Mouse (Mus musculus) cerebellum, adult 18-20 months (tissue): ENCODE measurements around the gene Igf1r.
"Not testable (repeated sequence)": the region's sequence is repeated elsewhere in the genome, so short reads cannot be mapped to it uniquely, and the experiment has no call there.

Experiments
- DNase-seq, 2 experiments: peaks; one replicate each; pipeline ENCODE4 v3.0.0; 2021

The Igf1r gene

DNA sequence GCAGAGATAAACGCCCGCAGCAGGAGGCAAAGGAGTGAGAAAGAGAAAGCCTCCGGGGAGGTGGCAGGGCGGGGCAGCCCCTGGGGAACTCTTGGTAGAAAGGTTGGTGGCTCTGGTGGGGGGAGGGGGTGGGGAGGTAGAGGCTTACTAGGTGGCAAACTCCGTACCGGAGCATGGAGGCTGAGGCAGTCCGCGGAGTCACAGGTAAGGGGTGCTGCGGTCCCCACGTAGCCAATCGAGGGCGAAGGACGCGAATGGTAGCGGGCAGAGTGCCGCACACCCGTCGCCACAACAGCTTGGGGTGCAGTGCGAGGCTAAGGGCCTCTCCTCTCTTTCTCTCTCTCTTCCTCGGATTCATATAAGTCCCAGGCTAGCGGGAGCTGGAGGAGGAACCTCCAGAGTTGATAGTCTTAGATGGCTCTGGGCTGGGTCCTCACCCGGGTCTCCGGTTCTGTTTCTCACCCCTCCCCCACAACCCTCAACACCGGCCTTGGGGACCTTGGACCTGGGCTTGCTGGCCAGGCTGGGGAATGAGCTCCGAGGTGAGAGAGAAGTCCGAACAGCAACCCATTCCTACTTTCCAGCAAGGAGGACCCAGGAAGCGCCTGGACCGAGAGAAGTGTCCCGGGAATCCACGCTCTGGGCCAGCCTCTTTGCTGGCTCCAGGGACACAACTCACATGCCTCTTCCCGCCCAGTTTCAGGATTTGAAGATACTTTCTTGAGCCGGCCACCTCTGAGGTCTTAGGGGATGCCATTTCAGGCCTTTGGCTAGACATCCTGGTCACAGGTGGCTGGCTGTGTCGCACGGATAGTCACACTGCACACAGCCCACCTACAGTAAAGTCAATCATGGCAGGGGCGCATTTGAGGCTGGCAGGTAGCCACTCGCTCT lies 323.5 kb downstream of the Igf1r start:
- DNase-seq, result no peak

- no peak for DNase-seq
Observed at GRCm38 (mm10) chr7:68277054-68277896, 324.6 kb downstream of the Igf1r start.

GRCm38 (mm10) chr7:68277897-68278270 lies 325.3 kb downstream of the Igf1r start:
- DNase-seq, result no peak

GRCm38 (mm10) chr7:68278385-68278784 lies 325.8 kb downstream of the Igf1r start:
- no peak for DNase-seq

DNA sequence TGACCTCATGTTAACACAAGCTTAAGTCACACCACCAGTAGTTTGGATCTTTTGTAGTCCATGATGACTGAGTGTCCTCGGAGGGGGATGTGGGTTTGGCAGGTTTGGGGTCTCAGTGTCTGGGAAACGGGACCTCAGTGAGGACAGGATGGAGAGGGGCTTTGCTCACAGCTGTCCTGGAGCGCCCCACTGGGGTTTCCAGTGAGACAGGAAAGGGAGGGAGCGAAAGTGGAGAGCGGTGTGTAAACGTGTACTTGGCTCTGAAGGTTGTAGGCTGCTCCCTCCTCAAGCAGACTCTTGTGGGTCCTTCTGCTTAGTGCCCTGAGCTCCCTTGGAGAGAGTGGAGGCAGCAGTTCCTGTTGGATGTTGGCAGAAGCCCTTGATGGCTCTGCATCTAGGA lies 326.3 kb downstream of the Igf1r start:
- no peak for DNase-seq

- no peak for DNase-seq
Observed at GRCm38 (mm10) chr7:68279481-68279880, 326.9 kb downstream of the Igf1r start.

- no peak for DNase-seq
Observed at GRCm38 (mm10) chr7:68280352-68280869, 327.8 kb downstream of the Igf1r start.

GRCm38 (mm10) chr7:68281341-68281740 lies 328.7 kb downstream of the Igf1r start:
- no peak for DNase-seq

DNA sequence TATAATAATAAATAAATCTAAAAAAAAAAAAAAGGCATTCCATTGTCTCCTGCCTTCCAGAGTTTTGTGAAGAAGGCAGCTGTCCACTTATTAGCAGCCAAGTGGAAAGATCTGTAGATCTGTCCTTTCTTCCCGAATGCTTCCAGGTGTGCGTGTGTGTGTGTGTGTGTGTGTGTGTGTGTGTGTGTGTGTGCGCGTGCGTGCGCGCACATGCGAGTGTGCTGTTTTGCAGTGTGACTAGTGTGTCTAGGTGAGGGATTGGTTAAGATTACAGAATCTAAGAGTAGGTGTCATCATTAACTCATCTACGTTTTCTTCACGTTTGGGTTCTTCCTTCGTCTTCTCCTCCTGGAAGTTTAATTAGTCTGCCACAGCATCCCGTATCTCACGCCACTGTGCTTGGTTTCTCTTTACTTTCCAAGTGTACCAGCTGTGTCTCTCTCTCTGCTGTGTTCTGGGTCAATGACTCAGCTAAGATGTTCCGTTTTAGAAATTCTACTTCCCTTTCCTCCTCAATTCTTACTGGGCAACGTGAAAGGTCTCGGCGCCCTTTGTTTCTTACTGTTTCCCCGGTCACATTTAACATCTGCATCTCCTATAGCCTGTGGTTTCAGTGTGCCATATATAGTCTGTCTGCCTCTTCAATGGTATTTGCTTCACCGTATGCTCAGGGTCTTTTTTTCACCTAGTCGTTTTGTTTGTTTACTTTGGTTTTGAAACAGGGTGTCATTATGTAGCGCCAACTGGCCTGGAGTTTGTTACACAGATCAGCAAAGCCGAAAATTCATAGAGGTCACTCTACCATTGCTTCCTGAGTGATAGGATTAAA lies 329.9 kb downstream of the Igf1r start:
- DNase-seq, result no peak

- DNase-seq, result not testable (repeated sequence)
Observed at GRCm38 (mm10) chr7:68283133-68283520, 330.5 kb downstream of the Igf1r start.
